Mouse (Mus musculus): ENCODE results near the gene Rft1. TPM values are rescaled to one million over a fixed set of nuclear protein-coding genes. Genes with fewer than 3 reads are reported as not detected.

Gene Rft1
- polyA plus RNA-seq, 1 experiment from 2014 or later, result 6.7 TPM

GRCm38 (mm10) chr14:30626756-30627742, 27.1 kb upstream of the Rft1 start:
- Histone ChIP-seq H3K4me1 (ENCODE audit: control insufficient read depth, insufficient read depth, low read length) (0 out of 2 replicates have a peak, but pooled peaks cover 4% of the 10 kb centered on the region), H3K4me2 (ENCODE audit: low read length) (peak overlapping the region; percentile 68), H3K9ac (ENCODE audit: low read length) (peak overlapping the region; percentile 65), H3K4me3 (ENCODE audit: low read depth, low read length) (no peak overlapping the region), H3K9me3 (replicated peaks; ENCODE audit: control insufficient read depth, low read length) (no peaks in the 10 kb centered on the region), H3K27ac (ENCODE audit: low read depth, low read length) (no peak overlapping the region), H3K36me3 (ENCODE audit: control insufficient read depth, insufficient read depth, low read length) (no peaks in the 10 kb centered on the region), H3K27me3 (replicated peaks; ENCODE audit: control insufficient read depth, insufficient read depth, low read length) (no peaks in the 10 kb centered on the region; the same call in 1 of the 2 replicates)
- DNase-seq (ENCODE audit: low spot score) (no peak), ATAC-seq (no peak)
- WGBS, result 61% methylated on average over 12 of the region's 12 CpGs

DNA sequence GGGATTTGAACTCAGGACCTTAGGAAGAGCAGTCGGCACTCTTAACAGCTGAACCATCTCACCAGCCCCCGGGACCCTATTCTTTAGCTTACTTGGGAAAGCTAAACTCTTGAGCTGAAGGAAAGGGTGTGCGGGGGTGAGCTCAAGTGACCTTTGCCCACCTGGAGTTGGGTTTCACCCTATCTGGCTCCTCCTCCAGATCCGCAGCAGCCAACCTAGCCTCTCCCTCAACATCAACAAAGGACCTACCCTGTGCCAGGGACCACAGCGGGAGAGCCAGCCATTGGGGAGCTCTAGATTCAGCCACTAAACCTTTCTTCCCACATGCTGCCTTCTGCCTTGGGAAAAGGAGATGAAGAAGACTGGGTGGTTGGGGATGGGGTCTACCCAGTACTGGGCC, 25.9 kb upstream of the Rft1 start:
- Histone ChIP-seq H3K9me3 (replicated peaks; ENCODE audit: control insufficient read depth, low read length) (no peaks in the 10 kb centered on the region), H3K4me3 (ENCODE audit: low read depth, low read length) (no peak overlapping the region), H3K36me3 (ENCODE audit: control insufficient read depth, insufficient read depth, low read length) (no peaks in the 10 kb centered on the region), H3K27ac (ENCODE audit: low read depth, low read length) (no peak overlapping the region), H3K4me1 (ENCODE audit: control insufficient read depth, insufficient read depth, low read length) (0 out of 2 replicates have a peak, but pooled peaks cover 4% of the 10 kb centered on the region), H3K4me2 (ENCODE audit: low read length) (no peak overlapping the region), H3K9ac (ENCODE audit: low read length) (no peak overlapping the region), H3K27me3 (replicated peaks; ENCODE audit: control insufficient read depth, insufficient read depth, low read length) (no peaks in the 10 kb centered on the region; the same call in 1 of the 2 replicates)
- DNase-seq (ENCODE audit: low spot score) (no peak), ATAC-seq (no peak)
- WGBS, result 88% methylated on average over 5 of the region's 5 CpGs

GRCm38 (mm10) chr14:30629839-30630238, 24.3 kb upstream of the Rft1 start:
- Histone ChIP-seq H3K9me3 (replicated peaks; ENCODE audit: control insufficient read depth, low read length) (no peaks in the 10 kb centered on the region), H3K27me3 (replicated peaks; ENCODE audit: control insufficient read depth, insufficient read depth, low read length) (no peaks in the 10 kb centered on the region; the same call in 1 of the 2 replicates), H3K4me1 (ENCODE audit: control insufficient read depth, insufficient read depth, low read length) (0 out of 2 replicates have a peak, but pooled peaks cover 4% of the 10 kb centered on the region), H3K27ac (ENCODE audit: low read depth, low read length) (no peak overlapping the region), H3K36me3 (ENCODE audit: control insufficient read depth, insufficient read depth, low read length) (no peaks in the 10 kb centered on the region), H3K4me3 (ENCODE audit: low read depth, low read length) (no peak overlapping the region), H3K4me2 (ENCODE audit: low read length) (no peak overlapping the region), H3K9ac (ENCODE audit: low read length) (no peak overlapping the region)
- WGBS, result 40% methylated on average over 4 of the region's 4 CpGs
- DNase-seq (ENCODE audit: low spot score), result no peak
- no peak for ATAC-seq

DNA sequence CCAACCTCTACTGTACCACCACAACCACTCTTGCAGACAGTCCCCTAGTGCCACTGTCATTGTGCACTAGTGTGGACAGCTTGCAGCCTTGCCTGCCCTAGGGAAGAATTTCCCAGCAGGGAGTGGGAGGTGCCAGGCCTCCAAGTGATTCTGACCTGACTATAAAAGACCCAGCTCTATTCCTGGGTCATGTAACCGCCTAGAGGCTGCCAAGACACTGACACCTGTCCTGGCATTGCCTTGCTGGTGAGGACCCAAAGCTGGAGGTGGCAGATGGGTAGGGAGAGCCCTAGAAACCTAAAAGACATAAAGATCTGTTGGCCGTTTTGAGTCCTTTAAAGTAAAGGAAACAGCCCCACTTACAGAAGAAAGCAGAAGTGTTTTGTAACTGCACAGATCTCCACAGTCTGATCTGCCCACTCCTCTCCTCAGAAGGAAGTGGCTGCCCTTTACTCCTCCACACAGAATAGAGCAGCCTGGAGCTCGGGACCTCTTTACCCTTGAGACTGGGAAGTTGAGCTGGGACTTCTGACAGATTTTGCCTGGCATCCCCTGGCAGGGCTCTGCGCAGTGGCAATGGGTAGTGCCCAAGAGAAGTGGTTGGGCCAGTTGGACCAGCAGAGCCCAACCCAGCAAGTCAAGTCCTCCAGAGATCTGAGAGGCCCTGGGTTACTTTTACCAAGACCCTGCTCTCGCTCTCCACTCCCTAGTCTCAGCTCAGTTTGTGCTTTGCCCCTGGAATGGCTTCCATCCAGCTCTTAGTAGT, 23.2 kb upstream of the Rft1 start:
- H3K27me3 ChIP-seq (replicated peaks; ENCODE audit: control insufficient read depth, insufficient read depth, low read length), result no peaks in the 10 kb centered on the region; the same call in 1 of the 2 replicates
- no peak overlapping the region for H3K9ac ChIP-seq (ENCODE audit: low read length)
- H3K4me3 ChIP-seq (ENCODE audit: low read depth, low read length), result no peak overlapping the region
- H3K36me3 ChIP-seq (ENCODE audit: control insufficient read depth, insufficient read depth, low read length), result no peaks in the 10 kb centered on the region
- 77% methylated on average over 5 of the region's 5 CpGs for whole genome bisulfite sequencing
- H3K4me1 ChIP-seq (ENCODE audit: control insufficient read depth, insufficient read depth, low read length), result 0 out of 2 replicates have a peak, but pooled peaks cover 4% of the 10 kb centered on the region
- no peak for ATAC-seq
- DNase-seq (ENCODE audit: low spot score), result no peak
- H3K4me2 ChIP-seq (ENCODE audit: low read length), result no peak overlapping the region
- H3K27ac ChIP-seq (ENCODE audit: low read depth, low read length), result no peak overlapping the region
- no peaks in the 10 kb centered on the region for H3K9me3 ChIP-seq (replicated peaks; ENCODE audit: control insufficient read depth, low read length)

GRCm38 (mm10) chr14:30631834-30632233, 22.3 kb upstream of the Rft1 start:
- 52% methylated on average over 2 of the region's 2 CpGs for WGBS
- DNase-seq (ENCODE audit: low spot score) (no peak), ATAC-seq (no peak)

GRCm38 (mm10) chr14:30633708-30634107, 20.5 kb upstream of the Rft1 start:
- Histone ChIP-seq H3K9me3 (replicated peaks; ENCODE audit: control insufficient read depth, low read length) (no peaks in the 10 kb centered on the region), H3K27ac (ENCODE audit: low read depth, low read length) (no peak overlapping the region), H3K9ac (ENCODE audit: low read length) (no peak overlapping the region), H3K27me3 (replicated peaks; ENCODE audit: control insufficient read depth, insufficient read depth, low read length) (no peaks in the 10 kb centered on the region), H3K4me2 (ENCODE audit: low read length) (no peak overlapping the region), H3K4me1 (ENCODE audit: control insufficient read depth, insufficient read depth, low read length) (no peaks in the 10 kb centered on the region), H3K36me3 (ENCODE audit: control insufficient read depth, insufficient read depth, low read length) (no peaks in the 10 kb centered on the region), H3K4me3 (ENCODE audit: low read depth, low read length) (no peak overlapping the region)
- DNase-seq (ENCODE audit: low spot score) (no peak), ATAC-seq (no peak)
- 81% methylated on average over 7 of the region's 7 CpGs for WGBS

More at GRCm38 (mm10) chr14:30631834-30632233, 22.3 kb upstream of the Rft1 start:
- Histone ChIP-seq H3K9me3 (replicated peaks; ENCODE audit: control insufficient read depth, low read length) (no peaks in the 10 kb centered on the region), H3K27me3 (replicated peaks; ENCODE audit: control insufficient read depth, insufficient read depth, low read length) (no peaks in the 10 kb centered on the region), H3K27ac (ENCODE audit: low read depth, low read length) (no peak overlapping the region), H3K4me1 (ENCODE audit: control insufficient read depth, insufficient read depth, low read length) (no peaks in the 10 kb centered on the region), H3K4me3 (ENCODE audit: low read depth, low read length) (no peak overlapping the region), H3K4me2 (ENCODE audit: low read length) (no peak overlapping the region), H3K9ac (ENCODE audit: low read length) (no peak overlapping the region), H3K36me3 (ENCODE audit: control insufficient read depth, insufficient read depth, low read length) (no peaks in the 10 kb centered on the region)

DNA sequence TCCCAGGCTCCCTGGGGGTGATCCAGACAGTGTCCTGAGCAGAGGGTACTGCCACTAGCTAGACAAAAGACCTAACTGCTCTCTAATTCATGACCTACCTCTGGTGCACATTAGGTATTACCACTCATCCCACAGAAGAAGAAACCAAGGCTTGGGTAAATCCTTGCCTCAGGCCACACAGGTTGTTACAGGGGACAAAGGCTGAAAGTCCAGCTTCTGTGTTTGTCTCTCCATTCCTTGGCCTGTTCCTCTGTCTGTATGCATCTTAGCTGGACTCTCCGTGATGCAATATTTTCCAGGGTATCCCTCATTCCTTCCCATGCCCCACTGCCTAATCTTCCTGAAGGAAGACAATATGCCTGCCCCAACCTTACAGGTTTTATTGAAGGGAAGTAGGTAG, 19.7 kb upstream of the Rft1 start:
- Histone ChIP-seq H3K27ac (ENCODE audit: low read depth, low read length) (no peak overlapping the region), H3K9me3 (replicated peaks; ENCODE audit: control insufficient read depth, low read length) (no peaks in the 10 kb centered on the region), H3K9ac (ENCODE audit: low read length) (no peak overlapping the region), H3K27me3 (replicated peaks; ENCODE audit: control insufficient read depth, insufficient read depth, low read length) (no peaks in the 10 kb centered on the region), H3K4me1 (ENCODE audit: control insufficient read depth, insufficient read depth, low read length) (no peaks in the 10 kb centered on the region), H3K4me3 (ENCODE audit: low read depth, low read length) (no peak overlapping the region), H3K36me3 (ENCODE audit: control insufficient read depth, insufficient read depth, low read length) (no peaks in the 10 kb centered on the region), H3K4me2 (ENCODE audit: low read length) (no peak overlapping the region)
- ATAC-seq (no peak), DNase-seq (ENCODE audit: low spot score) (no peak)
- WGBS, result 79% methylated on average over 1 of the region's 1 CpGs

- H3K4me3 ChIP-seq (ENCODE audit: low read depth, low read length), result no peak overlapping the region
- H3K27ac ChIP-seq (ENCODE audit: low read depth, low read length), result no peak overlapping the region
- H3K9me3 ChIP-seq (replicated peaks; ENCODE audit: control insufficient read depth, low read length), result no peaks in the 10 kb centered on the region
- H3K9ac ChIP-seq (ENCODE audit: low read length), result no peak overlapping the region
- H3K4me1 ChIP-seq (ENCODE audit: control insufficient read depth, insufficient read depth, low read length), result no peaks in the 10 kb centered on the region
- WGBS, result 84% methylated on average over 13 of the region's 13 CpGs
- H3K4me2 ChIP-seq (ENCODE audit: low read length), result no peak overlapping the region
- H3K27me3 ChIP-seq (replicated peaks; ENCODE audit: control insufficient read depth, insufficient read depth, low read length), result no peaks in the 10 kb centered on the region
- no peak for DNase-seq (ENCODE audit: low spot score)
- ATAC-seq, result no peak
- no peaks in the 10 kb centered on the region for H3K36me3 ChIP-seq (ENCODE audit: control insufficient read depth, insufficient read depth, low read length)
Observed at GRCm38 (mm10) chr14:30635219-30635910, 18.8 kb upstream of the Rft1 start.
